Mouse (Mus musculus) embryonic fibroblast, embryonic 13.5 days (primary cell): ENCODE results near the gene Med13l.

Source experiments
- CTCF ChIP-seq: IDR thresholded peaks from 2 replicates; pipeline ENCODE4 v1.5.1; 2011; ENCODE audit warnings: mild to moderate bottlenecking, control low read depth, low read length, moderate library complexity, borderline replicate concordance; ENCODE audit not compliant: insufficient read depth
- POLR2A ChIP-seq: IDR thresholded peaks from 2 replicates; pipeline ENCODE4 v1.6.1; 2011; ENCODE audit warnings: low read depth, mild to moderate bottlenecking, control low read depth, low read length, moderate library complexity

- TF ChIP-seq CTCF (no peak), POLR2A (no peak)
Observed at GRCm38 (mm10) chr5:118646897-118647296, 86.4 kb downstream of the Med13l start.
